Mouse (Mus musculus) liver, embryonic 14.5 days (tissue): ENCODE data around the gene Gse1. TPM values are rescaled to one million over a fixed set of nuclear protein-coding genes. Genes with fewer than 3 reads are reported as not detected.
"Not testable (repeated sequence)": the region's sequence is repeated elsewhere in the genome, so short reads cannot be mapped to it uniquely, and the experiment has no call there.

Source experiments
- ATAC-seq: fragments of 200-750 bp; cut with Nextera tagmentation; 2 replicates; pipeline ENCODE4 v1.8.0; 2017; ENCODE audit warnings: moderate number of reproducible peaks, mild to moderate bottlenecking, moderate library complexity; ENCODE audit not compliant: insufficient read depth
- DNase-seq, 3 experiments: peaks; one replicate each; pipeline ENCODE4 v3.0.0-alpha.2; 2012 to 2013; ENCODE audit warnings: low read depth in 3 of 3, low spot score in 3 of 3
- H3K27ac ChIP-seq: fragments of 300-500 bp; sonication (generic); 2 replicates; pipeline ENCODE4 v1.5.1; 2014; ENCODE audit warnings: moderate library complexity, mild to moderate bottlenecking, control low read depth, inconsistent platforms
- H3K27me3 ChIP-seq: fragments of 300-500 bp; sonication (generic); 2 replicates; pipeline ENCODE4 v1.6.1; 2014; ENCODE audit warnings: mild to moderate bottlenecking, low read length, moderate library complexity; ENCODE audit not compliant: control insufficient read depth, insufficient read depth
- H3K36me3 ChIP-seq: fragments of 300-500 bp; sonication (generic); replicated peaks from 2 replicates; pipeline ENCODE4 v1.6.1; 2014; ENCODE audit warnings: low read depth; ENCODE audit not compliant: control insufficient read depth, insufficient read depth
- H3K4me1 ChIP-seq, 2 experiments: fragments of 200-500 bp in 1 of 2; fragments of 300-500 bp in 1 of 2; sonication (generic) in 1 of 2; replicated peaks; 2 replicates each; pipeline ENCODE4 v1.6.1; 2012 to 2014; ENCODE audit warnings: antibody characterized with exemption in 1 of 2, inconsistent platforms in 1 of 2, low read length in 1 of 2; ENCODE audit not compliant: control insufficient read depth in 2 of 2, insufficient read depth in 2 of 2
- H3K4me2 ChIP-seq: fragments of 300-500 bp; sonication (generic); 2 replicates; pipeline ENCODE4 v1.6.1; 2014; ENCODE audit warnings: low read depth, mild to moderate bottlenecking, control low read depth, moderate library complexity
- H3K4me3 ChIP-seq, 2 experiments: fragments of 200-500 bp in 1 of 2; fragments of 300-500 bp in 1 of 2; sonication (generic) in 1 of 2; 2 replicates each; pipeline ENCODE4 v1.5.1; 2012 to 2014; ENCODE audit warnings: low read depth in 2 of 2, low read length in 2 of 2, mild to moderate bottlenecking in 2 of 2, control low read depth in 1 of 2, inconsistent platforms in 1 of 2, moderate library complexity in 1 of 2; ENCODE audit not compliant: insufficient read depth in 1 of 2
- H3K9ac ChIP-seq: fragments of 300-500 bp; sonication (generic); replicated peaks from 2 replicates; pipeline ENCODE4 v1.6.1; 2014; ENCODE audit warnings: mild to moderate bottlenecking, control low read depth, moderate library complexity
- H3K9me3 ChIP-seq: fragments of 300-500 bp; sonication (generic); 2 replicates; pipeline ENCODE4 v1.6.1; 2016; ENCODE audit warnings: low read length, mixed read lengths; ENCODE audit not compliant: control insufficient read depth
- CTCF ChIP-seq: IDR thresholded peaks from 2 replicates; pipeline ENCODE4 v1.5.1; 2016; ENCODE audit warnings: antibody characterized with exemption, low read depth, control low read depth
- EP300 ChIP-seq: IDR thresholded peaks from 2 replicates; pipeline ENCODE4 v1.6.1; 2016; ENCODE audit warnings: antibody characterized with exemption, low read depth
- WGBS: fragments of 180-500 bp; shearing (Covaris S2); extraction: QIAGEN DNeasy Blood & Tissue Kit; methylation state at CpG from one replicate; pipeline ENCODE4 v1.1.7; 2014; ENCODE audit not compliant: insufficient replicate concordance; 5-methylcytosine and 5-hydroxymethylcytosine counted together
- polyA plus RNA-seq, 2 experiments: library from polyadenylated mRNA; depleted of rRNA in 1 of 2; stranded (reverse) in 1 of 2; unstranded in 1 of 2; fragments of >200 nt; fragmentation: Nextera tagmentation in 1 of 2; extraction: Ambion mirVana in 1 of 2; gene quantifications; 2 replicates each; pipeline versions ENCODE4 v1.2.1 to v1.2.3; 2012 to 2014

The Gse1 gene
- polyA plus RNA-seq, 2 experiments = 11.4 to 14.9 TPM

DNA sequence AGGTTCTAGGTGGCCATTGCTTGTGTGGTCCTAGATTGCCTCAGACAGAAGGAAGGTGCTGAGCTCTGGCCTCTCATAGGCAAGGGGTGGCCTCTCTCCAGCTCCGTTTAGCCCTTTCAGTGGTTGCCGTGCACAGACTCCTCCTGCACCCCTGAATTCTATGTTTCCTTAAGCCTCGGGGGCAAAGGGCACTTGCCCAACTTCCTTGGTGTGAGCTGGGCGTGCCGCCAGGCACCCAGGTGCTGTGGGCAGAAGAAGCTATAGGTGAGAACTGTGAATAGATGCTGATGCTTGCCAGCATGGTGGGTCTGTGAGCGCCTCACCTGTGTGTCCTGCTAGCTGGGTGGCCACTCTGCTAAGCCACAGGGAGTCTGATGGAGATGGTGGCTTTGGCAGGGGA is 138.6 kb downstream of the Gse1 start:
- H3K9ac ChIP-seq = no peak overlapping the region
- no peak for TF ChIP-seq CTCF
- no peak for TF ChIP-seq EP300
- H3K9me3 ChIP-seq = no peaks in the 10 kb centered on the region
- 76% methylated on average over 6 of the region's 6 CpGs for WGBS
- H3K27ac ChIP-seq = peak overlapping the region; percentile 97
- no peak overlapping the region for H3K4me2 ChIP-seq
- H3K4me3 ChIP-seq = no peak overlapping the region
- H3K36me3 ChIP-seq = no peaks in the 10 kb centered on the region
- H3K27me3 ChIP-seq = no peaks in the 10 kb centered on the region
- ATAC-seq (no peak), DNase-seq (no peak)
- peaks cover 47 to 51% of the 10 kb centered on the region in 2 experiments for H3K4me1 ChIP-seq

DNA sequence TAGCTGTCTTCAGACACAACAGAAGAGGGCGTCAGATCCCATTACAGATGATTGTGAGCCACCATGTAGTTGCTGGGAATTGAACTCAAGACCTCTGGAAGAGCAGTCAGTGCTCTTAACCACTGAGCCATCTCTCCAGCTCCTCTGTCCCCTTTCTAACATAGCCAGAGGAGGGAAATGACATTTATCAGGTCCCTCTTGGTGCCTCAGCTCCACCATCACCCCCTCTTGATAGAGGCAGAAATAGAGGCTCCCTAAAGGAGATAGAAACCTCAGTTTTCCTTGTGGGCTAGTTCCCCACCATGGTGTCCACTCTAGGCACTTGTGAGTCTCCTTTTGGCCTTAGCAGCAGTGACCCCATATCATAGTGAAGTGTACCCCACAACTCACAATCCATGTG is 139.9 kb downstream of the Gse1 start:
- Histone ChIP-seq H3K4me2 (peak overlapping the region; percentile 94), H3K27ac (peak overlapping the region; percentile 97), H3K4me1 (peaks cover 60 to 64% of the 10 kb centered on the region in 2 experiments), H3K9ac (peak overlapping the region; percentile 72)
- DNase-seq, H3K9me3 ChIP-seq, ATAC-seq, H3K27me3 ChIP-seq, H3K4me3 ChIP-seq, H3K36me3 ChIP-seq: not testable (repeated sequence)
- 54% methylated on average over 1 of the region's 1 CpGs for WGBS

GRCm38 (mm10) chr8:120368814-120369649 is 140.8 kb downstream of the Gse1 start:
- Histone ChIP-seq H3K9ac (peak overlapping the region; percentile 86), H3K4me2 (peak overlapping the region; percentile 94), H3K9me3 (no peaks in the 10 kb centered on the region), H3K4me1 (peaks cover 64 to 68% of the 10 kb centered on the region in 2 experiments), H3K4me3 (peak overlapping the region; percentile 55 to 62), H3K27me3 (no peaks in the 10 kb centered on the region), H3K27ac (peak overlapping the region; percentile 97), H3K36me3 (no peaks in the 10 kb centered on the region)
- DNase-seq = peak; percentile 86 to 88 (median 86)
- TF ChIP-seq CTCF (peak; percentile 76), EP300 (0 out of 2 replicates have a peak, but pooled peaks have one; percentile 33)
- peak; percentile 63 for ATAC-seq
- 10% methylated on average over 11 of the region's 11 CpGs for WGBS

- peak overlapping the region; percentile 94 for H3K4me2 ChIP-seq
- DNase-seq (peak; percentile 66 to 74 (median 72)), ATAC-seq (peak; percentile 2)
- H3K27ac ChIP-seq = peak overlapping the region; percentile 97
- no peaks in the 10 kb centered on the region for H3K9me3 ChIP-seq
- WGBS = 5% methylated on average over 7 of the region's 7 CpGs
- peak overlapping the region; percentile 86 for H3K9ac ChIP-seq
- no peaks in the 10 kb centered on the region for H3K27me3 ChIP-seq
- TF ChIP-seq EP300 (peak; percentile 87), CTCF (peak; percentile 47)
- peak overlapping the region; percentile 55 to 62 for H3K4me3 ChIP-seq
- no peaks in the 10 kb centered on the region for H3K36me3 ChIP-seq
- peaks cover 70% of the 10 kb centered on the region in 2 experiments for H3K4me1 ChIP-seq
Measured at GRCm38 (mm10) chr8:120369956-120370355, 141.7 kb downstream of the Gse1 start.

- Histone ChIP-seq H3K4me1 (peaks cover 74 to 75% of the 10 kb centered on the region in 2 experiments), H3K9ac (peak overlapping the region; percentile 86), H3K4me3 (peak overlapping the region in 1 of 2 experiments; percentile 62; a peak in 2 of 4 replicates), H3K27ac (peak overlapping the region; percentile 97), H3K27me3 (no peaks in the 10 kb centered on the region), H3K36me3 (no peaks in the 10 kb centered on the region), H3K4me2 (peak overlapping the region; percentile 94), H3K9me3 (no peaks in the 10 kb centered on the region)
- DNase-seq (peak in 2 of 3 experiments; percentile 55 to 64), ATAC-seq (no peak)
- TF ChIP-seq EP300 = no peak
- peak; percentile 71 for TF ChIP-seq CTCF
- 16% methylated on average over 4 of the region's 4 CpGs for WGBS
Measured at GRCm38 (mm10) chr8:120370461-120370860, 142.2 kb downstream of the Gse1 start.
